Mouse (Mus musculus) lung, postnatal 0 days (tissue): ENCODE data around the gene Olfr1392.

Experiments used
- CTCF ChIP-seq: IDR thresholded peaks from 2 replicates; pipeline ENCODE4 v1.5.1; 2016; ENCODE audit warnings: antibody characterized with exemption, mild to moderate bottlenecking
- EP300 ChIP-seq: IDR thresholded peaks from 2 replicates; pipeline ENCODE4 v1.6.1; 2016; ENCODE audit warnings: antibody characterized with exemption, mild to moderate bottlenecking, control low read depth

DNA sequence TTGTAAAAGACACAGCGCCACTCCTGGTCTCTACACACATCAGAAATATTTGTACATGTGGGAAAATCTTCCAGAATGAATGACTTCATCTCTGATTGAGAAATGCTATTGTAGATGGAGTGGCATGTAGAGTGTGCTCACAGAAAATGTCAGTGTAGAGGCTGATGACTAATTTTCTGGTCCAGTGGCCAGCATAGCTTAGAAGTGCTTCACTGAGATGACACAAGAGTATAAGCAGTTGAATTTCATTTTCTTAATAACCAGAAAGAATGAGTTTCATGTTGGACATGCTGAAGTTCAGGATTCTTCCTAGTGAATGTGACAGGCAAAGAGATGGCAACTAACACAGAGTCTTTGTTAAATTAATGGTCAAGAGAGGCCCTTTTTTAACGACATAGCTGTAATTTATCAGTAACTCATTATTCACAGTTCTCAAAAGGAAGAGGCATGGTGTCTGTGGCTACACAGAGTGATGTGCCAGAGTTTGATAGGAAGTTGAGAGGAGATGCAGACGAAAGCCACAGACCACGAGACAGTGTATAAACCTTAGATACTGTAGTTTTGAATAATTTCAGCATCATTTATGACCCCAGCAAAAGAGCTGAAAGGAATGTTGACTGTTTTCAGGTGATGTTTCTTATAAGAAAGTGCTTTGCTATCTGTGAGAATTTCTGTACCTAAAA is 52.2 kb downstream of the Olfr1392 start:
- no peak for TF ChIP-seq CTCF
- TF ChIP-seq EP300 = no peak
